Mouse (Mus musculus): ENCODE measurements around the gene Fancm.
"Not testable (repeated sequence)": the region's sequence is repeated elsewhere in the genome, so short reads cannot be mapped to it uniquely, and the experiment has no call there.

Gene Fancm

DNA sequence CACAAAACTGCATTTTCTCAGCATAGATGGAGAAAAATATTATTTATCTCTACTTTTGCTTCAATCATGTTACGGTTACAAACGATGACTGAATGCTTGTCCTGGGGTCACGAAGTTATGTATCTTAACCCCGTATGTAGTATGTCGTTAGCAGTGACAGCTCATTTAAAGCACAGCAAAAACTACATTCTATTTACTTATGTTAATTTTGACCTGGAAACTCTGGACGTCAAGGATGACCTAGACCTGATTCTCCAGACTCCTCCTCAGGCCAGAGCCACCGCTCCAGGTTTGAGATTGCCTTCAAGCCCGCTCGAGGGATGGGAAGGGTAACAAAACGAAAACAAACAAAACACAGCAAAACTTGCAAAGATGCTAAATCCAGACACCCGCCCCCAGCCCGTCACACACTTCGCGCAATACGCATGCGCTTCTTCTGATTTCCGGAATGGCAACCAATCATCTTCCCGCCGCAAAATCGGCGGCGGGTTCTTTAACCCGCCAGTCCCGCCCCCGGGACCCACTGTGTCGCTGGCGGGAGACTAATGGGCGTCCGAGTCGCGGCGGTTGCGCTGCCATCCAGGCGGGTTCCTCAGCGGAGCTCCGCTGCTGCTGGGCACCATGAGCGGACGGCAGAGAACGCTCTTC, at the start of gene Fancm:
TSS of gene Fancm (plus strand) at position 519 of the 648 bp plus-strand sequence.
- DNase-seq, result peak; percentile 90 to 91

GRCm38 (mm10) chr12:65035839-65036189, 39.6 kb upstream of the Fancm start:
- no peak for DNase-seq

DNA sequence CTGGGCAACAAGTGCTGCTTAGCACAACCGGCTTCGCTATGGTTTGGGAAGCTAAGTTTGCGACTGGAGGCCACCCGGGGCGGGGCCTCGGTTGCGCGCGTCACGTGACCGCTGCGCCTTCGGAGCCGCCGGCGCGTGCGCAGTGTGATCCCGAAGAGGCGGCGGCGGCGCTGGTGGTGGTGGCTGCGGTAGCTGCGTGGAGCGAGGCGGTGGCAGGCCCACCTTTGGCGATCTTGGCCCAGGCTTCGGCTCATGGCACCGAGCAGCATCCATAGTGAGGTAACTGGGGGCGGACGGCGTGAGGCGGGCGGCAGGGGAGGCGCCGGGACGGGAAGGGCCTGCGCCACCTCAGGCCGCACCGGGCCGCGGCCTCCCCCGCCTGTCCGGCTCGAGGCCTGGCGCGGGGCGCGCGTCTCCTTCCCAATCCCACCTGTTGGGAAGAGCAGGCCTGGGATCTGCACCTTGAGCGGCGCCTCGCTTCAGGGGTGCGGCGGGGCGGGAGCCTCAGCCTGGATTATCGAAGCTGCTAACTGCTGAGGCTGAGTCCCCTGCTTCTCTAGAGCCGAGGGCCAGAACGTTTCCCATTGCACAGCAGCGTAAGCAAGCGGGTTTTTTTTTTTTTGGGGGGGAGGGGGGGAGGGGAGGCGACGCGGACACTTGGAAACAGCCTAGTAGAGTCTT, 39.1 kb upstream of the Fancm start, which contains the start of gene Prpf39:
TSS of gene Prpf39 (plus strand) at position 144 of the 681 bp plus-strand sequence.
- DNase-seq, result peak; percentile 89 to 91

- no peak for DNase-seq
These were observed 38.4 kb upstream of the Fancm start for GRCm38 (mm10) chr12:65036892-65037545.

DNA sequence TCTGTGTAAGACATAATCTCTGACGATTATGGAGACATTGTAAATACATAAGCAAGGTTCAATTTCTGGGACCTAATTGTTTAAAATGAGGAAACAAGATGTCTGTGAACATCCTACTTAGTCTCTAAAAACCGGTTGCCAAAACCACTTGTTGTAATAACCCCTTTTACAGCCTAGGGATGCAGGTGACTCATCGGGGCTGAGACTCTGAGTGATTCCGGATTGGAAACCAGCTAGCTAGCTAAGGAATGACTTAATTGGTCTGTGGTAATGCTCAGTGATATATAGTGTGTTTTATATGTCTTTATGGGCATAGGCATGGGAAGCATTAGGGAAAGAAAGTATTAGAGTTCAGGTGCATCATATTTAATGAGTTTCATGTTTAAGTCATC, 37.9 kb upstream of the Fancm start:
- DNase-seq, result peak in 1 of 2 experiments; percentile 28

- no peak for DNase-seq
These were observed 26.6 kb upstream of the Fancm start for GRCm38 (mm10) chr12:65048799-65049198.

- no peak for DNase-seq
These were observed 17.2 kb upstream of the Fancm start for GRCm38 (mm10) chr12:65058203-65058602.

- no peak for DNase-seq
These were observed 14.3 kb upstream of the Fancm start for GRCm38 (mm10) chr12:65061082-65061481.

DNA sequence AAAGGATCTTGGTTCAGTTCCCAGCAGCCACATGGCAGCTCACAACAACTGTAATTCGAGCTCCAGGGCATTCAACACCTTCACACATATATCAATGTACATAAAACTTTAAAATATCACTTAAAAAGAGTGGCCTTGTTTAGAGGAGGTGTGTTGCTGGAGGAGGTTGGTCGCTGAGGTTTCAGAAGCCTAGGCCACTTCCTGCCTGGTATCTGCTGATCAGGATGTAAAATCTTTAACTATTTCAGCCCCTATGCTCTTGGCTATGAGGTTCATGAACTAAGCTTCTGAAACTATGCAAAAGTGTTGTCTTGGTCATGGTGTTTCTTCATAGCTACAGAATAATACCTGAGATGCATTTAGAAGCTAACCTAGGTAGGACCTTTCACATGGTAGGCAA, 10.2 kb upstream of the Fancm start:
- DNase-seq, result no peak

- no peak for DNase-seq
These were observed 9.2 kb upstream of the Fancm start for GRCm38 (mm10) chr12:65066234-65066633.

- no peak for DNase-seq
These were observed 7.0 kb upstream of the Fancm start for GRCm38 (mm10) chr12:65068409-65068808.

DNA sequence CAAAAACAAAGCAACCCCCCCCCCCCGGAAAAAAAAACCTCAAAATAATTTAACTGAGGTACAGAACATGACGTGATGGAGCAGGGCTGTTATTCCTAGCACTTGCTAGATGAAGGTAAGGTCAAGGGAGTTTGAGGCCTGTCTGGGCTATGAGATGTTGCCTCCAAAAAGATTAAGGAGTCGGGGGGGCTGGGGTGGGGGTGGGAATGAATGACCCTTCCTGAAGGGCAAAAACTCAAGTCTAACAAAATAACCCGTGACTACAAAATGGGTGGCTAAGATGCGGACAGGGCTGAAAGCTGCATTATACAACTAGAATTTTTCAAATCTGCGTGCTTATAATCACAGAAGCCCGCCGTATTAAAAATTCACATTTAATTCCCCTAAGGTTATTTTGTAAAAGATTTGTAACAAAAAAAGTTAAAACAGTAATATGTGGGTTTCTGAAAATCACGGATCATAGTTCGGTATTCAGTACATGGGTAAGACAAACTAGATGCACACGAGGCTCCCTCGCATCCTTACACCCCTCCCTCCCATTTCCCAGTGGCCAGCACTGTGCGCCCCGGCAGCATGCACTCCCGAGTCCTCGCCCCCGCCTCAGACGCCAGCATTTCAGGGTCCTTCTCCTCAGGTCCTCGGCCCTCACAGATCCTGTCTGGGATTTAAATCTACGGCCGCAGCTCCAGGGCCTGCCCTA, 2.3 kb upstream of the Fancm start:
- DNase-seq, result no peak

GRCm38 (mm10) chr12:65073611-65074178, 1.7 kb upstream of the Fancm start, which contains the start of gene Fkbp3:
TSS of gene Fkbp3 (minus strand) at chr12:65074007.
- DNase-seq, result peak; percentile 97 to 98

DNA sequence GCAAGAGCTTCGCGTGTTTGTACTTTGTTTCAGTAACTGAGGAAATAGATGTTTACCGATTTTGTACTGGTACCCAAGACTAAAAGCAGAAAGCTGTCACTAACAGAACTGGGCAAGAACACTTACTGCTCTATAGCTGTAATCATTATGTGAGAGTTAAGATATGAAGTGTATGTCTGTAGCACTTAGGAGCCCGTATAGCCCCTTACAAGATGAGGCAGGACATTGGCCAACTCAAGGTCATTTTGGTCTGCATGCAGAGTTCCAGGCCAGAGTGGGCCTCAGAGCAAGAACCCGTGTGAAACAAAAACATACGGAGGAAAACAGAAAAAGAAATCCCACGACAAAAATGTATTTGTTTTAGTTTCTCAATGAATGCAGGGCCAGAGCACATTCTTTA, 752 bp upstream of the Fancm start:
- DNase-seq, result no peak

DNA sequence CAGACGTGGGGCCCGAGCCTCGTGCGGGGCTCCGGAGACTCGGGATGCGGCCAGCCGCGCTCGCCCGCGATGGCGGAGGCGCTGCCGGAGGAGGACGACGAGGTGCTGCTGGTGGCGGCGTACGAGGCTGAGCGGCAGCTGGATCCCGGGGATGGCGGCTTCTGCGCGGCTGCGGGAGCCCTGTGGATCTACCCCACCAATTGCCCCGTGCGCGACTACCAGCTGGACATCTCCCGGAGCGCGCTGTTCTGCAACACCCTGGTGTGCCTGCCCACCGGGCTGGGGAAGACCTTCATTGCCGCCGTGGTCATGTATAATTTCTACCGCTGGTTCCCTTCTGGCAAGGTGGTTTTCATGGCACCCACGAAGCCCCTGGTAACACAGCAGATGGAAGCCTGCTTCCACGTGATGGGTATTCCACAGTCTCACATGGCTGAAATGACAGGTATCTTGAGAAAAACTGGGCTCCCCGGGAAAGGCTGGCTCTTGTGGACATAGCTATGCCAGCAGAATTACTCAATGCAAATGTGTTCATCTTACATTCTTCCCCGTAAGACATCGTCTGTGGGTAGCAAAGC, 419 bp downstream of the Fancm start:
- no peak for DNase-seq

- DNase-seq, result no peak
These were observed 1.5 kb downstream of the Fancm start for GRCm38 (mm10) chr12:65076906-65077305.

DNA sequence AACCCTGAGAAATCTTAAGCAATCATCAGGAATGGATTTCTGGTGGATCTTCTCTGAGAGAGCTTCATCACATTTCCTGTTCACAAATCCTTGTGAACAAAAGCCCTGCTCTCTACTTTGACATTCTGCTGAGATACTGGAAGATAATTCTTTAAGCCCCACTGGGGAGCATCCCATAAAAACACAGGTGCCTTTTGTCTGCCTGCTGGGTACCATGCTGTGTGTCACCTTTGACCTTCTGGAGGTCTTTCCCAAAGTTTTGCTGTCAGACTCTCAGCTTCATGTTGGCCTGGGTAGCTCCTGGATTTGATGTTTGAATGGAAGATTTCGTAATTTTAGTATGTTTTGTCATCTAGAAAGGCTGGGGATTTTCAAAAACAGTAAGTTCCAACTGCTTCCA, 33.3 kb downstream of the Fancm start:
- no peak for DNase-seq

DNA sequence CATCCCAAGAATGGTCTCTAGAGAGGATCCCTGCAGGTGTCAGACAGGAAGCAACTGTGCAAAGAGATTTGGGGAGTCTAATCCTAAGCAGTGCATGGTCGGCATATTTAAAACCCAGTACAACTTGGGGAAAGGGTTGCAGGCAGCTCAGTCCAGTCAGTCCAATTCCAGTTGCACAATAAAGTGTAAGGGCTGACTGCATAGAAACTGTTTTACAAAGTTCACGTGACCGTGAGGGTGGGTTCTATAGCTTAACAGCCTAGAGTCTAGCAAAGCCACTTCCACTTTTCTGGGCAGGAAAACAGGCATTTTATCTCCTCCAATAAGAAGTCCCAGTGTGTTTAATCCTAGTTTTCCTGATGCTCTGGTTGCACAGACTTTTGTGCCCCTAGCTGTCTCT, 36.1 kb downstream of the Fancm start:
- DNase-seq, result no peak

DNA sequence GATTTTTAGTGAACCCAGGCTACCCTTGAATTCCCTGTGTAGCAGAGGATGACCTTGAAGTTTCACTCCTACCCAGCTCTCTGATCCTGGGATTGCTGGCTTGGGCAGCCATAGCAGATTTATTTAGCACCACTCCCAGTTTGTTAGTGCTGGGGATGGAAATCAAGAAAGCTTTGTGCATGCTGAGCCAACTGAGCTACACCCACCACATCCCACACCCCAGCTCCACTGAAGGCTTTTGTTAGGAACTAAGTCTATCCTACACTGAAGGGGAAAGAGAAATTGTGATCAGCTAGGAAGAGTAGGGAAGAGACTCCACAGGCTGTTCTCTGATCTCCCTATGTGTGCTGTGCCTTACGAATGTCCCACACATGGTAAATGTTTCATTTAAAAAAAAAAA, 37.4 kb downstream of the Fancm start:
- no peak for DNase-seq

DNA sequence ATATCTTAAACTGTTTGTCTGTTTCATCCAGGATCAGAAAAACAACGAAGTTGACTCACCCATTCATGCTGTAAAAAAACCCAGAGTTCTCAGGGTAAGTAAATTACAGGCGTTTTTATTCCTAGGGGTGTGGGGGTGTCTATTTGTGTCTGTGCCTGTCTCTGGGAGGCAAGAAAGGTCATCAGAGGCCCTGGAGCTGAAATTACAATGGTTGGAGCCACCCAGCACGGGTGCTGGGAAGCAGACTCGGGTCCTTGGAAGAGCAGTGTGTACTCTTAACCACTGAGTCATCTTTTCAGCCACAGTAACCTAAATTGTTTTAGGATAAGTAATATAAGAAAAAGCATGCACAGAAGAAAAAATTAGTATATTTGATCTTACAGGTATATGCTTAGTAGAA, 38.5 kb downstream of the Fancm start:
- no peak for DNase-seq

- DNase-seq, result not testable (repeated sequence)
These were observed 39.6 kb downstream of the Fancm start for GRCm38 (mm10) chr12:65114978-65115377.

- no peak for DNase-seq
These were observed 43.6 kb downstream of the Fancm start for GRCm38 (mm10) chr12:65118968-65119367.

DNA sequence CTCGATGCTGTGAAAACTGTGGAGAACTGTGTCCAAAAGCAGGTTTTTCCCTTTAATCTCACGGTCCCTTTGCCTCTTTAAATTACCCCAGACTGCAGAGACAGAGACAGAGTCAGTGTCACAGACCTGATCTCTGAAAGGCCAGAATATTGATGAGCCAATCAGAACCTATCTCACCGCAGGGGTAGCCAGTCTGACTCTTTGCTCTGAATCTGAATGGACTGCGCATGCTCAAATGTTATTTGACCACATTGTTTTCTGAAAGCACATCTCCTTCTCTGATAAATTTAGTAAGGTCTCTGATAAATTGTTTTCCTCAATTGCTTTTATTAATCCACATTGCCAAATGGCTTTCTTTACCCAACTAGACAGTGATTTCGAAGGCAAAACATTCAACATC, 44.0 kb downstream of the Fancm start:
- DNase-seq, result no peak
